Comparison of ENCODE assay signal across 31 mouse cellular contexts in genomic region chr11:114861057-114861456, GRCm38 (mm10). TPM values are rescaled to one million over a fixed set of nuclear protein-coding genes. Genes with fewer than 3 reads are reported as not detected.
"Had no signal": no experiment of that assay in that cellular context is flagged by ENCODE, and none has a peak within 500 bp of the region (broad histone marks: within the 10 kb centered on the region; RNA-seq: fewer than 3 reads in every experiment).

No protein-coding gene starts in this region.

- H3K4me3 ChIP-seq: limb, embryonic 12.5 days; limb, embryonic 13.5 days; limb, embryonic 15.5 days; liver, embryonic 12.5 days; liver, embryonic 13.5 days; liver, embryonic 15.5 days; lung, embryonic 15.5 days; megakaryocyte, embryonic 14.5 days; midbrain, embryonic 12.5 days; midbrain, embryonic 13.5 days; midbrain, embryonic 15.5 days; myocyte; neural tube, embryonic 12.5 days; neural tube, embryonic 13.5 days had no signal

- H3K27ac ChIP-seq: limb, embryonic 12.5 days; limb, embryonic 13.5 days; limb, embryonic 15.5 days; liver, embryonic 12.5 days; liver, embryonic 13.5 days; liver, embryonic 14.5 days; liver, embryonic 15.5 days; lung, embryonic 15.5 days; macrophage; midbrain, embryonic 12.5 days; midbrain, embryonic 13.5 days; midbrain, embryonic 15.5 days; neural tube, embryonic 12.5 days; neural tube, embryonic 13.5 days had no signal

- H3K36me3 ChIP-seq: liver, embryonic 15.5 days; midbrain, embryonic 12.5 days; midbrain, embryonic 13.5 days; midbrain, embryonic 15.5 days; neural tube, embryonic 12.5 days; neural tube, embryonic 13.5 days had no signal

- DNase-seq: left cerebral cortex, postnatal 4 days; liver; liver, embryonic 13.5 days; liver, postnatal 0 days; lung, adult 18-20 months; lung, adult 2 months; lung, embryonic 14.5 days; lung, postnatal 10 days; lung, postnatal 14 days; lung, postnatal 36 days; lung, postnatal 4 days; midbrain, embryonic 14.5 days had no signal

- H3K27me3 ChIP-seq: limb, embryonic 12.5 days; limb, embryonic 13.5 days; limb, embryonic 15.5 days; liver, embryonic 12.5 days; liver, embryonic 13.5 days; liver, embryonic 15.5 days; lung, embryonic 15.5 days; midbrain, embryonic 12.5 days; midbrain, embryonic 13.5 days; midbrain, embryonic 15.5 days; neural tube, embryonic 12.5 days; neural tube, embryonic 13.5 days had no signal

- H3K9me3 ChIP-seq: limb, embryonic 12.5 days; limb, embryonic 13.5 days; limb, embryonic 15.5 days; liver, embryonic 12.5 days; liver, embryonic 13.5 days; liver, embryonic 15.5 days; lung, embryonic 15.5 days; midbrain, embryonic 12.5 days; midbrain, embryonic 13.5 days; midbrain, embryonic 15.5 days; neural tube, embryonic 12.5 days; neural tube, embryonic 13.5 days had no signal

- ATAC-seq: liver, embryonic 12.5 days; liver, postnatal 0 days; lung, postnatal 0 days; midbrain, embryonic 13.5 days; midbrain, embryonic 15.5 days; midbrain, embryonic 16.5 days had no signal

- H3K4me1 ChIP-seq: midbrain, embryonic 12.5 days; midbrain, embryonic 13.5 days; midbrain, embryonic 15.5 days had no signal

- H3K9ac ChIP-seq: limb, embryonic 13.5 days; limb, embryonic 15.5 days; liver, embryonic 12.5 days; liver, embryonic 13.5 days; liver, embryonic 14.5 days; liver, embryonic 15.5 days; liver, postnatal 0 days; lung, embryonic 14.5 days; lung, embryonic 15.5 days; midbrain, embryonic 12.5 days; midbrain, embryonic 13.5 days; midbrain, embryonic 15.5 days; neural tube, embryonic 12.5 days; neural tube, embryonic 13.5 days had no signal

- H3K4me2 ChIP-seq: limb, embryonic 12.5 days; limb, embryonic 13.5 days; limb, embryonic 15.5 days; liver, embryonic 11.5 days; liver, embryonic 12.5 days; liver, embryonic 13.5 days; liver, embryonic 15.5 days; lung, embryonic 14.5 days; lung, embryonic 15.5 days; midbrain, embryonic 12.5 days; midbrain, embryonic 13.5 days; midbrain, embryonic 15.5 days; neural tube, embryonic 12.5 days; neural tube, embryonic 13.5 days had no signal

RNA-seq across cellular contexts. Expression of gene Gprc5c, which starts 10.1 kb away (rescaled TPM):
- total RNA-seq: megakaryocyte-erythroid progenitor cell, adult 5-6 weeks had no signal
